Mouse (Mus musculus): ENCODE measurements at regions not wholly inside any gene's neighbourhood (a gene's known extent, or its start where the extent isn't known, plus 50 kb on each side); places are given as distances from the start of the nearest gene placed in this dataset.

DNA sequence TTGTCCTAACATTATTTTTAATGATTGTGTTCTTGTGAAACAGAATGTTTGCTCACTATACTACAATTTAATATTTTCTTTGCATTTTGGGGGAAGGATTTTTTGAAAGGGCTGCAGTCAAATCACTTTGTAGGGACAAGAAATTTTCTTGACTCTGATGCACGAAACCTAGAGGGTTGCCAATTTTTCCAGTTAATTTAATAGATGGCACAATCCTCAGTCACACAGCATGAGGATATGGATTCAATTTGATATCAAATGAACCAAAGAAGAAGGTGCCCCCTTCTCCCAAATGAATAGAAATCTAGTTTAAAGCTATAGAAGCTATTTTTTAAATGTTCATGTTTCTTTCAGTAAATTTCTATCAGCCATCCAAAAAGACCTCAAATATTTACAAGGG lies 544.3 kb upstream of the Rag2 start:
- Histone ChIP-seq H3K4me3 (no peak overlapping the region), H3K27ac (no peak overlapping the region)
- TF ChIP-seq CTCF (IDR thresholded peaks at IDR 0.05) = no peak
- DNase-seq (ENCODE audit: extremely low spot score in 1 of 2, low spot score in 2 of 2) = no peak
- intact Hi-C loops (cut with DNase I) = no loop called here

DNA sequence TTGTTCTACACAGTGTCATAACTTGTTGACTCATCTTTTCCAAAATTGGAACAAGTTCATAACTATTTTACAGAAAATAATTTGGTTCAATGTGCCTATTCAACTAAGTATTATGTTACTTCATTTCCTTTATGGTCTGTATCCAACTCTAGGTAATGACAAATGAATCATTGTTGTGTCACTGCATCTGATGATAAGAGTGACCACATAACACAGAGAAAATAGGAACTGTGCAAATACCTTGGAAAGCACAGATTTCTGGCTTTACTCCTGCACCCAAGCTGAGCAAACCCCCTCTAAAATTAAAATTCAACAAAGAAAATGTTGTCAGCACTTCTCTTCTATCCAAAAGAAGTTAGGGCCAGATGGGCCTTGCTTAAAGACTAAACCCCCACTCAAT lies 540.7 kb upstream of the Rag2 start:
- intact Hi-C loops (cut with DNase I) = no loop called here
- DNase-seq (ENCODE audit: extremely low spot score in 1 of 2, low spot score in 2 of 2) = no peak
- no peak for TF ChIP-seq CTCF (IDR thresholded peaks at IDR 0.05)
- Histone ChIP-seq H3K4me3 (no peak overlapping the region), H3K27ac (no peak overlapping the region)

DNA sequence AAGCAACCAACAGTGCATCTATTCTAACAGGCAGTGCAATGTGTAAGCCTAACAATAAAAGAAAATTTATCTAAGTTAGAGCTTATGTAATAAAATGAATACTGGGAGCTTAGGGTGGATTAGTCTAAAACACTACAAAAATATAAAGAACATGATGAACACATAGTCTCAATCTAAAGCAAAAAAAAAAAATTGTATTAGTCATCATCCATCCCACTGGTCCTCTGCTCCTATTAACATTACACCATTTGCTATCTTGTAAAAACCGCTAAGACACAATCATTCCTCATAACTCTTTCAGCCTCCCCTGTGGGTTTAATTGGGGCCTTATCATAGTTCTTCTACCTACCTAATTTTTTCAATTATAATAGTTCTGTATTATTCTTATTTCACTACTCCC lies 539.9 kb upstream of the Rag2 start:
- intact Hi-C loops (cut with DNase I) = no loop called here
- DNase-seq (ENCODE audit: extremely low spot score in 1 of 2, low spot score in 2 of 2) = no peak
- no peak overlapping the region for H3K27ac ChIP-seq
- TF ChIP-seq CTCF (IDR thresholded peaks at IDR 0.05) = no peak
- H3K4me3 ChIP-seq = no peak overlapping the region

DNA sequence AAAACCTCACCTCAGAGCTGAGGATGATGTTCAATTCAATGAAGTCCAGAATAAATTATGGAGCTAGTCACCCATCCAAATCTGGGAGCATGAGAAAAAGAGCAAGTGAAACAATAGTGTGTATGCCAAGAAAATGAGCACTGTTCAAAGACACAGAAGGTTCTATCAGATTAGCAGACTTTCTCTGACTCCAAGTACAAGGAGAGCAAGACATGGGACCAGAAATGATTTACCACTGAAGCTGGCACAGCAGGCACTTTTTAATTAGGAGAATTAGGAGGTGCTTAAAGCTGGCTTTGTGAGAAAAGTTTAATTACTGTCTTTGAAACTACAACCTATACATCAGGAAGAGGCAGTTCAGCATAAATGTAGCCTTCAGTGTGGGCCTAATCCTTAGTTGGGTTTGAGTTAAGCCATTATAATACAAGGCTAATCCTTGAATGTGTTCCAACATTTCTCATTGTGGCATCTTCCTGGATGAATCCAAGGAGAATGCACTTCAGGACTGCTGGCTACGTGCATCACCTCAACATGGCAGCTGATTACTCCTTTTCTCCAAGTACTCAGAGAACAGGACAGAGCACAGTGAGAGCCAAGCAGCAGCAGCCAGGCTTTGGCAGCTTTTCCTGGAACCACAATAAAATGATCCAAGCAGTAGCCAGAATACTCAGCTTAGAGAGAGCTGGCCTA lies 517.2 kb upstream of the Rag2 start:
- no peak for DNase-seq (ENCODE audit: extremely low spot score in 1 of 2, low spot score in 2 of 2)
- no peak for TF ChIP-seq CTCF (IDR thresholded peaks at IDR 0.05)
- Histone ChIP-seq H3K4me3 (no peak overlapping the region), H3K27ac (no peak overlapping the region)
- intact Hi-C loops (cut with DNase I) = no loop called here

DNA sequence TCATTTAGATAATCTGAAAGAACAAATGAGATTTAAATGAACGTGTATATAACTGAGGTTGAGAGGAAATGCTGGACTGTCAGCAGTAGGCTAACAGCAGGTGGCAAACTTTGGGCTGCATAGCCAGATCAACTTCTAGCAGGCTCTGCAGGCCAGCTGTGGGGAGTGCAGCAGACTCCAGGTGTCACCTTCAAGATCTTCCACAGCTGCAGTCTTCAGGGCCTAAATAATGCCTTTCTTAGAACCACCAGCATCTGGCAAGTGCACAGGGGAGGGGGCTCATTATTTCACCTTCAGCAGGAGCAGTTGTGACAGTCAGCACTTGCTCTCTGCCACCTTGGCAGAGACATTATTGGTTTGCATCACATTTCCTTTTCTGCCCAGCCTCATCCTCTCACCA lies 487.7 kb upstream of the Rag2 start:
- Histone ChIP-seq H3K27ac (no peak overlapping the region), H3K4me3 (no peak overlapping the region)
- intact Hi-C loops (cut with DNase I) = no loop called here
- no peak for DNase-seq (ENCODE audit: extremely low spot score in 1 of 2, low spot score in 2 of 2)
- TF ChIP-seq CTCF (IDR thresholded peaks at IDR 0.05) = no peak

DNA sequence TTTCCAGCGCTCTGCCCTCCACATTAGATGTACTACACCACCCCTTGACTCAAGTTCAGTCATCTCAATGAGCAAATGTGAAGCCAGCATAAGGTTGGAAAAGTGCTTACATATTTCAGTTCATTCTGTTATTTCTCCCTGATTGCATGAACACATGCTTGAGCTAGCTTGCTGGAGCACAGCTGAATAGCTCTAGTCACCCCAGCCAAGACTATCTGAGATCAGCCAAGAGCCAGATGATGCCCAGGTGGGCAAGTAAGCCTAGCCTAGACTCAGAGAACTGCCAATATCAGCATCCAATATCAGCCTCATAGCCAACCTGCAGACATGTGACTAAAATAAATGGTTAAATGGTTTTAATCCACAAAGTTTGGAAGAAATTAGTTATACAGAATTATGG lies 484.6 kb upstream of the Rag2 start:
- intact Hi-C loops (cut with DNase I) = no loop called here
- Histone ChIP-seq H3K4me3 (no peak overlapping the region), H3K27ac (no peak overlapping the region)
- no peak for TF ChIP-seq CTCF (IDR thresholded peaks at IDR 0.05)
- DNase-seq (ENCODE audit: extremely low spot score in 1 of 2, low spot score in 2 of 2) = no peak

DNA sequence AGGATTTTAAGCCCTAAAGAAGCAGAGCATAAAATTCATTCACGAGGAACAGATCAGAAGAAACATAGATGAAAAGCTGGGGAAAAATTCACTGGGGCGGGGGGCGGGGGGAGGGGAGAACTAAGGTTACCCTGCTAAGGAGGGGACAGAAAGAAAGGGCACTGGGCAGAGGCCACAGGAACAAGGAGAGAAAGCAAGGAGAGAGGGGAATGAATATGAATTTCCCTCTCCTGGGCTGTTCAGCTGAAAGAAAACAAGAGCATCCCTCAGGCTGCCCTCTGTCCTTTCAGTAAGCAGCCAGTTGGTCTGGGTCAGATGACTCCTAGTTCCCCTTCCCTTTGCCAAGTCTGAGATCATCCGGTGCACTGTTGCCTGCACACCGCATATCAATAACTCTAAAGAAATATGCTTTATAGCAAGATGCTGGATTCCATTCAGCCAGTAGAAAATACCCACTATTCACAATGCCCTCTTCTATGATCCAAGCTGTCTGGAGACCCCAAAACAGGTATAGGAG lies 467.7 kb upstream of the Rag2 start:
- Histone ChIP-seq H3K4me3 (no peak overlapping the region), H3K27ac (no peak overlapping the region)
- no peak for TF ChIP-seq CTCF (IDR thresholded peaks at IDR 0.05)
- intact Hi-C loops (cut with DNase I) = loop anchor here (5.0 kb wide), 2 partner anchors 1750 to 1920 kb away; no protein-coding TSS in a partner anchor
- DNase-seq (ENCODE audit: extremely low spot score in 1 of 2, low spot score in 2 of 2) = no peak

DNA sequence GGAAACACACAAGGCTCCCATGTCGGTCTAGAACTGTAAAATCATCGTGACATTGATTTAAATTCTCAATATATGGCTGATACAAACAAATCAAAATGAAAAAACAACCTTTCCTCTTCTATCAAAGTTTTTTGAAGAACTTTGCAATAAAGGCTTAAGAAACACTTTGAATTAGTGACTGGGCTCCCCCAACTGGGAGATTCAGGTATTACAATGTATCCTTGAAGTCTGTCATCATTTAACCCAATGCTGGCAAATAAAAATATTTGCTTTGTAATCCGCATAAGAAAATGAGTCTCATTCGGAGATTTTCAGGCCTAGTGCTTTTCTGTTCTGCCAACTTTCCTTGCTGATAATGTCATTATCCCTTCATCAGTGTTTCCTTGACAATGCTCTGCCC lies 465.2 kb upstream of the Rag2 start:
- DNase-seq (ENCODE audit: extremely low spot score in 1 of 2, low spot score in 2 of 2) = peak; percentile 25 to 46
- Histone ChIP-seq H3K27ac (no peak overlapping the region), H3K4me3 (no peak overlapping the region)
- intact Hi-C loops (cut with DNase I) = loop anchor here (5.0 kb wide), 2 partner anchors 1752 to 1922 kb away; no protein-coding TSS in a partner anchor
- TF ChIP-seq CTCF (IDR thresholded peaks at IDR 0.05) = peak; percentile 81

DNA sequence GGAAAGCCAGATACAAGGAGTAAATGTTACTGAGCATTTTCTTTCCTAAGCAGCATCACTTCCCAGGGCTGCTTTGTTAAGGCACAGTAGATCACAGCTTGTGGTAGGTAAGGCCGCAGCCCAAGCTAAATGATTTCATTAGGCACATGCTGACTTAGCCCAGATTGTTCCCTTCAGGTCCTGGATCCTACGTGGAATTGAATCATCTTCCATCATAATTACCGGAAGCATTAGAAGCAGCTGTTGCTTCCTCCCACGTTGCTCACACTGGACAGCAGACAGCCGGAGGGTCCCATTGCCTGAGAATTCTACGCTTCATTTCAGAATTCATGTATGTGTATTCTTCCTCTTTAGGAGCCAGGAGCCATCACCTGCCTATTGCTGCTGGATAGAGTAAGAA lies 458.6 kb upstream of the Rag2 start:
- no peak overlapping the region for H3K27ac ChIP-seq
- DNase-seq (ENCODE audit: extremely low spot score in 1 of 2, low spot score in 2 of 2) = no peak
- intact Hi-C loops (cut with DNase I) = loop anchor here (10.0 kb wide), 1 partner anchor 359 kb away; no protein-coding TSS in a partner anchor
- no peak overlapping the region for H3K4me3 ChIP-seq
- no peak for TF ChIP-seq CTCF (IDR thresholded peaks at IDR 0.05)

DNA sequence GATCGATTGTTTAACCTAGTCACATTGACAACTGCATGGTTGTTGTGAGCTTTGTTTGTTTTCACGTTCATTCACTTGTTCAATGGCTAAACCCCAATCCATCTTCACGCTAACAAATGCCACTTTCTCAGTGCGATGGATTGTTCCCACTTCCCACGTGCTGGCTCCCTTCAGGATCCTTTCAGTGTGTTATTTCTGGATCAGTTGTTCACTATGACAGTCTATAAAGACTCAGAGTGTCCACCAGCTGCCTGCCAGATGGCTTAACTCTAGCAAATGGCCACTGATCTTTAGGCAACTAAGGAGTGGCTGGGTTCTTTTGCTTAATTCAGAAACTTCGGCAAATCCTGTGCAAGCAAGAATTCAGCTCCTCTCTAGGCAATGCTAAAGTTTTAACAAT lies 451.7 kb upstream of the Rag2 start:
- H3K4me3 ChIP-seq = no peak overlapping the region
- no peak overlapping the region; the same call in 1 of the 2 replicates for H3K27ac ChIP-seq
- DNase-seq (ENCODE audit: extremely low spot score in 1 of 2, low spot score in 2 of 2) = peak in 1 of 2 experiments; percentile 33
- TF ChIP-seq CTCF (IDR thresholded peaks at IDR 0.05) = no peak
- intact Hi-C loops (cut with DNase I) = loop anchor here (5.0 to 10.0 kb wide), 2 partner anchors 124 to 272 kb away; no protein-coding TSS in a partner anchor

DNA sequence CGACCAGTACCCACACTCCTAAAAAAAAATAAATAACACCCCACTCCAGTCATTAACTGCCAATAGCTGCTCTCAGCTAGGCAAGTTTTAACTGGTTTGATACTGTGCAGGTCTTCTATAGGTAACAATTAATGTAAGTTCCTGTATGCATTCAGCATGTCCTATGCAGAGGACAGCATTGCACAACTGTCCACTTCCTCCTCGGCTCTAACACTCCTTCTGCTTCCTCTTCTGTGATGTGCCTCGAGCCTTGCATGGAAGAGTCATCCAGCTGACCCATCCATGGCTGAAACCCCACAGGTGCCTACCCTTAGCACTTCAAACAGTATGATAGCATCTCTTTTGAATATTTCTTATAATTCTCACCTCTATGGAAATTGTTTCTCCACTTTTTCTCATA lies 449.4 kb upstream of the Rag2 start:
- H3K27ac ChIP-seq = no peak overlapping the region
- no peak for DNase-seq (ENCODE audit: extremely low spot score in 1 of 2, low spot score in 2 of 2)
- TF ChIP-seq CTCF (IDR thresholded peaks at IDR 0.05) = no peak
- intact Hi-C loops (cut with DNase I) = loop anchor here (10.0 kb wide), 1 partner anchor 270 kb away; no protein-coding TSS in a partner anchor
- H3K4me3 ChIP-seq = no peak overlapping the region

DNA sequence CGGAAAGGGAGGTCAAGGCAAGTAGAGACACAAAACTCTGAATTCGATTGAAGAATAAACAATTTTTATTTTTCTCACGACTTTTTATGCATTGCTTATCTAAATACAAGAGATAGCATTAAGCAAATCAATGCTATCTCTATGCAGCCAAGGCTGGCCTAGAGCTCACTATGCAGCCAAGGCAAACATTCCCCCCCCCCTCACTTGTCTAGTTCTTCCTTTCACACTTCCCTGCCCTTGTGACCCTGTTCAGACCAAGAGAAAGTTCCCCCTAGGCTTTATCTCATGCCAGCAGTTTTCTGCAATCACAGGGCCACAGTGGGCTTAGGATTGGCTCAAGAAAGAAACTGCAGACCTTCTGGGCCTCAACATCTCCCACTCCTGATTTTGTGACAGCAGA lies 417.9 kb upstream of the Rag2 start:
- Histone ChIP-seq H3K4me3 (no peak overlapping the region), H3K27ac (no peak overlapping the region)
- no peak for DNase-seq (ENCODE audit: extremely low spot score in 1 of 2, low spot score in 2 of 2)
- intact Hi-C loops (cut with DNase I) = no loop called here
- TF ChIP-seq CTCF (IDR thresholded peaks at IDR 0.05) = no peak

DNA sequence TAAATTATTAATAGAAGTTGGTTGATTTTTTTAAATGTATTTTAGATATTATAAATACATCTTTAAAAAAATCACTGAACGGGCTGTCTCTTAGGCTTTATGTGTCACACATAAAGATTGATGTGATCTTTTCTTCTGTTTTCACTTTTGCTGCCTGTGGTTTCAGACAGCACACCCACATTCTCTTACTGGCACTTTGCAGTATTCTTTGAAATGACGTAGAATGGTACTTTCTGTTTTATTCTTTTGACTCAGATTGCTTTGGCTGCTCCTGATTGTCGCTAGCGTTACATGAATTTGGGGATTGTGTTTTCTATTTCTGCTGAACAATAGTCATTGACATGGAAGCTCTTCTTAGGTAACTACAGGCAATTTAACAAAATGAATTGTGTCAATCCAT lies 415.4 kb upstream of the Rag2 start:
- no peak for TF ChIP-seq CTCF (IDR thresholded peaks at IDR 0.05)
- no peak for DNase-seq (ENCODE audit: extremely low spot score in 1 of 2, low spot score in 2 of 2)
- Histone ChIP-seq H3K4me3 (no peak overlapping the region), H3K27ac (no peak overlapping the region)
- intact Hi-C loops (cut with DNase I) = no loop called here
